Mouse (Mus musculus): Measurements from ENCODE around the gene Akap11. TPM values are rescaled to one million over a fixed set of nuclear protein-coding genes. Genes with fewer than 3 reads are reported as not detected.
A peak's percentile ranks its signal among the peaks of the same experiment; 100 is the strongest.

Akap11 gene
- polyA plus RNA-seq, 1 experiment from 2014 or later: 19.1 TPM

DNA sequence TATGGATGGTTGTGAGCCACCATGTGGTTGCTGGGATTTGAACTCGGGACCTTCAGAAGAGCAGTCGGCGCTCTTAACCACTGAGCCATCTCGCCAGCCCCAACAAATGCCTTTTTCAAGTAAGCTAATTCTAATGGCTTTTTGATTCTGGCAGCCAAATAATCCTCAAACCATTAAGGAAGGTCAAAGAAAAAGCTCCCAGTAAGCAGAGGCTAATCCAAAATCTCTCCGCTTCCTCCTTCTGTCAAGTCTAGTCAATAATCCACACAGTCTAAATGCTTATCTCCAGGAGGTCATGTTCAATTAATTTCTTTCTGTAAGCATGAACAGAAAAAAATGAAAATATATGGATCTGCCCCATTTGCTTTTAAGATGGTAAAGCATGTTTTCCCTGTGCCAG, 2.0 kb downstream of the Akap11 start:
- Histone ChIP-seq H3K27me3 (ENCODE audit: control insufficient read depth, insufficient read depth, low read depth, low read length) (no peaks in the 10 kb centered on the region), H3K4me3 (ENCODE audit: low read length) (no peak overlapping the region), H3K9me3 (ENCODE audit: control insufficient read depth, low read length) (no peaks in the 10 kb centered on the region), H3K27ac (ENCODE audit: low read length) (no peak overlapping the region), H3K4me1 (replicated peaks; ENCODE audit: control insufficient read depth, insufficient read depth, low read length) (peaks cover 32% of the 10 kb centered on the region), H3K4me2 (ENCODE audit: low read depth, low read length) (no peak overlapping the region), H3K9ac (ENCODE audit: low read length) (no peak overlapping the region), H3K36me3 (ENCODE audit: control insufficient read depth, insufficient read depth, low read length) (no peaks in the 10 kb centered on the region)
- WGBS: 96% methylated on average over 5 of the region's 5 CpGs
- no peak for ATAC-seq (ENCODE audit: low read depth)

GRCm38 (mm10) chr14:78533701-78534100, 2.9 kb downstream of the Akap11 start:
- H3K4me1 ChIP-seq (replicated peaks; ENCODE audit: control insufficient read depth, insufficient read depth, low read length): peaks cover 42% of the 10 kb centered on the region

GRCm38 (mm10) chr14:78532345-78532744, 4.3 kb downstream of the Akap11 start:
- ATAC-seq (ENCODE audit: low read depth): no peak; the same call in 1 of the 2 replicates
- H3K27ac ChIP-seq (ENCODE audit: low read length): peak overlapping the region; percentile 67; the same call in 1 of the 2 replicates

More at GRCm38 (mm10) chr14:78533701-78534100, 2.9 kb downstream of the Akap11 start:
- H3K36me3 ChIP-seq (ENCODE audit: control insufficient read depth, insufficient read depth, low read length): no peaks in the 10 kb centered on the region
- WGBS: 59% methylated on average over 3 of the region's 3 CpGs
- H3K4me3 ChIP-seq (ENCODE audit: low read length): no peak overlapping the region
- H3K27ac ChIP-seq (ENCODE audit: low read length): no peak overlapping the region
- H3K9ac ChIP-seq (ENCODE audit: low read length): no peak overlapping the region
- no peak overlapping the region for H3K4me2 ChIP-seq (ENCODE audit: low read depth, low read length)
- H3K27me3 ChIP-seq (ENCODE audit: control insufficient read depth, insufficient read depth, low read depth, low read length): no peaks in the 10 kb centered on the region
- no peak for ATAC-seq (ENCODE audit: low read depth)
- H3K9me3 ChIP-seq (ENCODE audit: control insufficient read depth, low read length): no peaks in the 10 kb centered on the region

GRCm38 (mm10) chr14:78530256-78530655, 6.4 kb downstream of the Akap11 start:
- Histone ChIP-seq H3K4me3 (ENCODE audit: low read length) (no peak overlapping the region), H3K27ac (ENCODE audit: low read length) (no peak overlapping the region), H3K36me3 (ENCODE audit: control insufficient read depth, insufficient read depth, low read length) (no peaks in the 10 kb centered on the region), H3K9ac (ENCODE audit: low read length) (no peak overlapping the region), H3K9me3 (ENCODE audit: control insufficient read depth, low read length) (no peaks in the 10 kb centered on the region), H3K27me3 (ENCODE audit: control insufficient read depth, insufficient read depth, low read depth, low read length) (no peaks in the 10 kb centered on the region), H3K4me1 (replicated peaks; ENCODE audit: control insufficient read depth, insufficient read depth, low read length) (peaks cover 41% of the 10 kb centered on the region), H3K4me2 (ENCODE audit: low read depth, low read length) (no peak overlapping the region)
- ATAC-seq (ENCODE audit: low read depth): no peak
- WGBS: 82% methylated on average over 3 of the region's 3 CpGs

More at GRCm38 (mm10) chr14:78532345-78532744, 4.3 kb downstream of the Akap11 start:
- peaks cover 43% of the 10 kb centered on the region for H3K4me1 ChIP-seq (replicated peaks; ENCODE audit: control insufficient read depth, insufficient read depth, low read length)
- no peak overlapping the region for H3K4me3 ChIP-seq (ENCODE audit: low read length)
- H3K36me3 ChIP-seq (ENCODE audit: control insufficient read depth, insufficient read depth, low read length): no peaks in the 10 kb centered on the region
- H3K27me3 ChIP-seq (ENCODE audit: control insufficient read depth, insufficient read depth, low read depth, low read length): no peaks in the 10 kb centered on the region
- H3K9ac ChIP-seq (ENCODE audit: low read length): no peak overlapping the region
- WGBS: 53% methylated on average over 6 of the region's 6 CpGs
- no peaks in the 10 kb centered on the region for H3K9me3 ChIP-seq (ENCODE audit: control insufficient read depth, low read length)
- no peak overlapping the region for H3K4me2 ChIP-seq (ENCODE audit: low read depth, low read length)

DNA sequence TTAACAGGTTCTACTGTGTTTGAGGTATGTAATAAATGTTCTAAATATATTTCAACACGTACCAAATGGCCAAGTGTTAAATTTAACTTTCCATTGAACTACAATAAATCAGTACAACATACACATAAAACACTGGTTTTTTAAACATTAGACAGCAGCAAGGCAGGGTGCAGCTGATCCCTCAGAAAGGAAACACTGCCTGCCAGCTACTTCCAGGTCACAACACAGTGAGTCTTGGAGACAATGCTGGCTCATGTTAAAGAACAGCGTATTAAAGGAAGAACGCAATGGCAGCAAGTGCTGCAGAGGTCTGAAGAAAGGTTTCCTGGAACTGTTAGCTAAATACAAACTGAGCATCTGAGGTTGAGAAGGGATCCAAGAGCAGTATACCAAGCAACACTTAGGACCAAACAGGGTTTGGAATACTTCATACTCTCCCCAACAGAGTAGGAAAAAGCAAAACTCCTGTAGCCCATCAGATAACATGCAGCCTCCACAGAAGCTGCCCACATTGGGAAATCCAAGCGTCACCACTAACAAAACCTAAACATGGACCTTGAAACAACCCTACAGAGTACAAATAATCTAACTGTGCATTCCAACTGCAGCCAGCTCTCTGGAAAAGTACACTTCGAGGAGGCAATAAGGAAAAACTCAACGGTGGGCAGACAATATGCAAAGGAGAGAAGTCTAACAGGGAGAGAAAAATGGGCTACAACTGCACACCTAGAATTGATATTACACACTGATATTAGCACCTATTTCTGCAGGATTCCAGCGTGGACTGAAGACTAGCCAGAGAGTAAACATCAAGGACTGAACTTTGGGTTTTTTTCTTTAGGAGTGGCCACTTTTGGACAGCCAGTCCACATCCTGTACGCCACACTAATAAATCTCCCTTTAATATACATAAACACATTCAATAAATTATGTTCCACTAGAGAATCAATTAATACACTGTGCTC, 7.9 kb downstream of the Akap11 start:
- Histone ChIP-seq H3K4me3 (ENCODE audit: low read length) (no peak overlapping the region), H3K9ac (ENCODE audit: low read length) (no peak overlapping the region), H3K9me3 (ENCODE audit: control insufficient read depth, low read length) (no peaks in the 10 kb centered on the region), H3K4me1 (replicated peaks; ENCODE audit: control insufficient read depth, insufficient read depth, low read length) (peaks cover 35% of the 10 kb centered on the region), H3K4me2 (ENCODE audit: low read depth, low read length) (no peak overlapping the region), H3K36me3 (ENCODE audit: control insufficient read depth, insufficient read depth, low read length) (no peaks in the 10 kb centered on the region), H3K27me3 (ENCODE audit: control insufficient read depth, insufficient read depth, low read depth, low read length) (no peaks in the 10 kb centered on the region), H3K27ac (ENCODE audit: low read length) (peak overlapping the region; percentile 55)
- 42% methylated on average over 8 of the region's 8 CpGs for WGBS
- ATAC-seq (ENCODE audit: low read depth): peak; percentile 46; the same call in 1 of the 2 replicates

- Histone ChIP-seq H3K27ac (ENCODE audit: low read length) (no peak overlapping the region), H3K4me1 (replicated peaks; ENCODE audit: control insufficient read depth, insufficient read depth, low read length) (peaks cover 31% of the 10 kb centered on the region), H3K27me3 (ENCODE audit: control insufficient read depth, insufficient read depth, low read depth, low read length) (no peaks in the 10 kb centered on the region), H3K9ac (ENCODE audit: low read length) (no peak overlapping the region), H3K4me2 (ENCODE audit: low read depth, low read length) (no peak overlapping the region), H3K36me3 (ENCODE audit: control insufficient read depth, insufficient read depth, low read length) (no peaks in the 10 kb centered on the region), H3K9me3 (ENCODE audit: control insufficient read depth, low read length) (no peaks in the 10 kb centered on the region), H3K4me3 (ENCODE audit: low read length) (no peak overlapping the region)
- ATAC-seq (ENCODE audit: low read depth): no peak
- WGBS: 64% methylated on average over 6 of the region's 6 CpGs
Observed at GRCm38 (mm10) chr14:78526907-78527306, 9.7 kb downstream of the Akap11 start.

GRCm38 (mm10) chr14:78526475-78526874, 10.1 kb downstream of the Akap11 start:
- 31% methylated on average over 3 of the region's 3 CpGs for WGBS
- no peak for ATAC-seq (ENCODE audit: low read depth)
- no peak overlapping the region for H3K4me2 ChIP-seq (ENCODE audit: low read depth, low read length)
- no peak overlapping the region for H3K9ac ChIP-seq (ENCODE audit: low read length)
- no peaks in the 10 kb centered on the region for H3K36me3 ChIP-seq (ENCODE audit: control insufficient read depth, insufficient read depth, low read length)
- H3K4me1 ChIP-seq (replicated peaks; ENCODE audit: control insufficient read depth, insufficient read depth, low read length): peaks cover 27% of the 10 kb centered on the region
- no peaks in the 10 kb centered on the region for H3K9me3 ChIP-seq (ENCODE audit: control insufficient read depth, low read length)
- no peak overlapping the region for H3K4me3 ChIP-seq (ENCODE audit: low read length)
- no peak overlapping the region for H3K27ac ChIP-seq (ENCODE audit: low read length)
- no peaks in the 10 kb centered on the region for H3K27me3 ChIP-seq (ENCODE audit: control insufficient read depth, insufficient read depth, low read depth, low read length)

DNA sequence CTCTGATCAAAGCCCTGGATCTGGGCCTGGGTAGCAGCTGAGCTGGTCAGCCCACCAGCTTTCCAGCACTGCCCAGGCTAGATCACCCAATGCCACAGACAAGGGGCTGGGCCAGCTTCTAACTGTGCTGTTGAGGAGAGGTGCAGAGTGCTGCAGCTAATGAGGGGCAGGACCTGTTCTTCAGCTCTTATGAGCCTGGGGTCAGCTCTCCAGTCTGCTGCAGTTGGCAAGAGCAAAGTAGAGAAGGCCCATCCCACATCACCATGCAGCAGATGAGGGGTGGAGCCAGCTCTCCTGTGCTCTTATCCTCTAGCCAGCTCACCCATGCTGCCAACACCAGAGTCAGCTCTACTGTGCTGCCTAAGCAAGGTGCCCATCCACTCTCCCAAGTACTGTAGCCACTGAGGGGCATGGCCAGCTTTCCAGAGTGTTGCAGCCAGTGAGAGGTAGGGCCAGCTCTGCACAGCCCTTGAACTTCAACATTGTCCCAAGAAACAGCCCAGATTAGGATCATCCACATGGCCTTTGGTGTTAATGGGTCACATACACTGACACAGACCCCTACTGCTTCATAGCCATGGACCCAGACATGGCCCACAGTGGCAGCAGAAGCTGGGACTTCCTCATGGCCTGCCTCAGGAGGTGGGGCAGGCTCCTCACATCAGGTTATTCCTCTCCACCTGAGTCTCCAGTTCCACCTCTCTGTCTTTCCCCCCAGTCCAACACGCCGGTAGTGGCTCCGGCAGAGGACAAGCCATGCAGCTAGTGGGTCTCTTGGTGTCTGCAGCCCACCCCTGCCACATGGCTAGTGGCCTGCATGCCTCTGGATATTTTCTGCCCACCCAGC, 10.8 kb downstream of the Akap11 start:
- no peak overlapping the region for H3K4me2 ChIP-seq (ENCODE audit: low read depth, low read length)

GRCm38 (mm10) chr14:78525059-78525458, 11.5 kb downstream of the Akap11 start:
- no peak for ATAC-seq (ENCODE audit: low read depth)
- no peak overlapping the region for H3K4me3 ChIP-seq (ENCODE audit: low read length)
- H3K27ac ChIP-seq (ENCODE audit: low read length): no peak overlapping the region
- H3K27me3 ChIP-seq (ENCODE audit: control insufficient read depth, insufficient read depth, low read depth, low read length): no peaks in the 10 kb centered on the region
- peaks cover 22% of the 10 kb centered on the region for H3K4me1 ChIP-seq (replicated peaks; ENCODE audit: control insufficient read depth, insufficient read depth, low read length)
- H3K9me3 ChIP-seq (ENCODE audit: control insufficient read depth, low read length): no peaks in the 10 kb centered on the region
- no peak overlapping the region for H3K4me2 ChIP-seq (ENCODE audit: low read depth, low read length)
- no peak overlapping the region for H3K9ac ChIP-seq (ENCODE audit: low read length)
- WGBS: 95% methylated on average over 2 of the region's 2 CpGs
- H3K36me3 ChIP-seq (ENCODE audit: control insufficient read depth, insufficient read depth, low read length): no peaks in the 10 kb centered on the region

More for the DNA sequence above, 10.8 kb downstream of the Akap11 start:
- H3K27ac ChIP-seq (ENCODE audit: low read length): no peak overlapping the region
- no peak overlapping the region for H3K9ac ChIP-seq (ENCODE audit: low read length)
- H3K36me3 ChIP-seq (ENCODE audit: control insufficient read depth, insufficient read depth, low read length): no peaks in the 10 kb centered on the region
- ATAC-seq (ENCODE audit: low read depth): peak; percentile 68
- no peaks in the 10 kb centered on the region for H3K9me3 ChIP-seq (ENCODE audit: control insufficient read depth, low read length)
- H3K27me3 ChIP-seq (ENCODE audit: control insufficient read depth, insufficient read depth, low read depth, low read length): no peaks in the 10 kb centered on the region
- WGBS: 100% methylated on average over 3 of the region's 3 CpGs
- peaks cover 26% of the 10 kb centered on the region for H3K4me1 ChIP-seq (replicated peaks; ENCODE audit: control insufficient read depth, insufficient read depth, low read length)
- no peak overlapping the region for H3K4me3 ChIP-seq (ENCODE audit: low read length)

Data from lung, embryonic 16.5 days (tissue).